Mouse (Mus musculus) small intestine, adult 2 months (tissue): ENCODE measurements around the gene Wiz.

Experiments
- CTCF ChIP-seq: fragments of 200-500 bp; IDR thresholded peaks from 2 replicates; pipeline ENCODE4 v1.5.1; 2012; ENCODE audit warnings: low read depth, mild to moderate bottlenecking, control low read depth, inconsistent platforms, low read length, moderate library complexity, mixed read lengths; ENCODE audit not compliant: insufficient replicate concordance, insufficient read length; ENCODE audit errors: extremely low read depth
- POLR2A ChIP-seq: fragments of 200-500 bp; IDR thresholded peaks from 2 replicates; pipeline ENCODE4 v1.6.1; 2012; ENCODE audit warnings: low read depth, mild to moderate bottlenecking, control low read depth, inconsistent platforms, low read length, moderate library complexity

GRCm38 (mm10) chr17:32335869-32336268 is 53.4 kb downstream of the Wiz start:
- TF ChIP-seq POLR2A (no peak), CTCF (no peak)
